Mouse (Mus musculus) lung, postnatal 0 days (tissue): ENCODE results near the gene Cdc6. TPM values are rescaled to one million over a fixed set of nuclear protein-coding genes. Genes with fewer than 3 reads are reported as not detected.
A peak's percentile ranks its signal among the peaks of the same experiment; 100 is the strongest.

ENCODE experiments used
- ATAC-seq: fragments of 200-750 bp; cut with Nextera tagmentation; 2 replicates; pipeline ENCODE4 v1.8.0; 2017; ENCODE audit warnings: moderate library complexity
- DNase-seq: peaks from one replicate; pipeline ENCODE4 v3.0.0-alpha.2; 2016; ENCODE audit warnings: low spot score
- H3K27ac ChIP-seq: fragments of 300-500 bp; sonication (generic); 2 replicates; pipeline ENCODE4 v1.5.1; 2014; ENCODE audit warnings: antibody characterized with exemption, mild to moderate bottlenecking, low read length, mixed read lengths
- H3K27me3 ChIP-seq: fragments of 300-500 bp; sonication (generic); replicated peaks from 2 replicates; pipeline ENCODE4 v1.6.1; 2014; ENCODE audit warnings: low read length, mixed read lengths; ENCODE audit not compliant: insufficient read depth
- H3K36me3 ChIP-seq: fragments of 300-500 bp; sonication (generic); 2 replicates; pipeline ENCODE4 v1.6.1; 2014; ENCODE audit warnings: low read length, mixed read lengths; ENCODE audit not compliant: insufficient read depth
- H3K4me1 ChIP-seq: fragments of 300-500 bp; sonication (generic); 2 replicates; pipeline ENCODE4 v1.6.1; 2014; ENCODE audit warnings: antibody characterized with exemption, low read depth, low read length, mixed read lengths; ENCODE audit not compliant: insufficient read depth
- H3K4me2 ChIP-seq: fragments of 300-500 bp; sonication (generic); replicated peaks from 2 replicates; pipeline ENCODE4 v1.6.1; 2014; ENCODE audit warnings: low read depth, mild to moderate bottlenecking, low read length, moderate library complexity, mixed read lengths
- H3K4me3 ChIP-seq: fragments of 300-500 bp; sonication (generic); 2 replicates; pipeline ENCODE4 v1.5.1; 2014; ENCODE audit warnings: low read depth, low read length
- H3K9ac ChIP-seq: fragments of 300-500 bp; sonication (generic); replicated peaks from 2 replicates; pipeline ENCODE4 v1.6.1; 2014; ENCODE audit warnings: low read depth, mild to moderate bottlenecking
- H3K9me3 ChIP-seq: fragments of 300-500 bp; sonication (generic); 2 replicates; pipeline ENCODE4 v1.6.1; 2016; ENCODE audit warnings: low read length, mixed read lengths
- CTCF ChIP-seq: IDR thresholded peaks from 2 replicates; pipeline ENCODE4 v1.5.1; 2016; ENCODE audit warnings: antibody characterized with exemption, mild to moderate bottlenecking
- EP300 ChIP-seq: IDR thresholded peaks from 2 replicates; pipeline ENCODE4 v1.6.1; 2016; ENCODE audit warnings: antibody characterized with exemption, mild to moderate bottlenecking, control low read depth
- WGBS: fragments of 180-500 bp; shearing (Covaris S2); extraction: QIAGEN DNeasy Blood & Tissue Kit; methylation state at CpG from one replicate; pipeline ENCODE4 v1.1.7; 2014; 5-methylcytosine and 5-hydroxymethylcytosine counted together
- polyA plus RNA-seq: library from polyadenylated mRNA; unstranded; fragments of >200 nt; fragmentation: Nextera tagmentation; extraction: Ambion mirVana; gene quantifications from 2 replicates; pipeline ENCODE4 v1.2.1, GENCODE M21; 2015

The Cdc6 gene
- polyA plus RNA-seq, 1 experiment from 2014 or later = 2.6 TPM

GRCm38 (mm10) chr11:98949242-98949957 is 41.8 kb downstream of the Cdc6 start:
- H3K27me3 ChIP-seq = no peaks in the 10 kb centered on the region
- H3K27ac ChIP-seq = 0 out of 2 replicates have a peak overlapping the region, but pooled peaks have one; percentile 88
- H3K4me1 ChIP-seq = peaks cover 46% of the 10 kb centered on the region
- H3K9me3 ChIP-seq = no peaks in the 10 kb centered on the region
- H3K4me3 ChIP-seq = no peak overlapping the region
- DNase-seq (peak; percentile 59), ATAC-seq (no peak)
- WGBS = 64% methylated on average over 11 of the region's 12 CpGs
- no peak for TF ChIP-seq CTCF
- no peak overlapping the region for H3K9ac ChIP-seq
- H3K36me3 ChIP-seq = 0 out of 2 replicates have a peak, but pooled peaks cover 5% of the 10 kb centered on the region
- H3K4me2 ChIP-seq = no peak overlapping the region

- TF ChIP-seq CTCF = no peak
- Histone ChIP-seq H3K36me3 (0 out of 2 replicates have a peak, but pooled peaks cover 5% of the 10 kb centered on the region), H3K4me2 (no peak overlapping the region), H3K4me1 (peaks cover 46% of the 10 kb centered on the region), H3K9ac (no peak overlapping the region), H3K4me3 (no peak overlapping the region), H3K27me3 (no peaks in the 10 kb centered on the region), H3K27ac (peak overlapping the region; percentile 88; the same call in 1 of the 2 replicates), H3K9me3 (no peaks in the 10 kb centered on the region)
- 62% methylated on average over 6 of the region's 7 CpGs for WGBS
- ATAC-seq (no peak), DNase-seq (no peak)
These were observed 42.4 kb downstream of the Cdc6 start for GRCm38 (mm10) chr11:98949958-98950460.

GRCm38 (mm10) chr11:98950484-98950883 is 42.9 kb downstream of the Cdc6 start:
- Histone ChIP-seq H3K36me3 (0 out of 2 replicates have a peak, but pooled peaks cover 5% of the 10 kb centered on the region), H3K4me1 (peaks cover 49% of the 10 kb centered on the region), H3K9ac (no peak overlapping the region), H3K9me3 (no peaks in the 10 kb centered on the region), H3K4me3 (no peak overlapping the region), H3K27ac (peak overlapping the region; percentile 88), H3K4me2 (no peak overlapping the region), H3K27me3 (no peaks in the 10 kb centered on the region)
- 78% methylated on average over 6 of the region's 9 CpGs for WGBS
- DNase-seq (no peak), ATAC-seq (no peak)
- TF ChIP-seq CTCF (no peak), EP300 (no peak)

GRCm38 (mm10) chr11:98951026-98951906 is 43.7 kb downstream of the Cdc6 start:
- WGBS = 37% methylated on average over 16 of the region's 16 CpGs
- no peaks in the 10 kb centered on the region for H3K27me3 ChIP-seq
- no peak overlapping the region for H3K4me3 ChIP-seq
- ATAC-seq = peak; percentile 49
- H3K4me2 ChIP-seq = peak overlapping the region; percentile 34
- no peaks in the 10 kb centered on the region for H3K9me3 ChIP-seq
- 0 out of 2 replicates have a peak, but pooled peaks cover 5% of the 10 kb centered on the region for H3K36me3 ChIP-seq
- H3K27ac ChIP-seq = peak overlapping the region; percentile 88
- peak; percentile 78 for DNase-seq
- no peak overlapping the region for H3K9ac ChIP-seq
- H3K4me1 ChIP-seq = peaks cover 44% of the 10 kb centered on the region
- TF ChIP-seq CTCF = no peak
- 0 out of 2 replicates have a peak, but pooled peaks have one; percentile 43 for TF ChIP-seq EP300

- 0 out of 2 replicates have a peak, but pooled peaks cover 5% of the 10 kb centered on the region for H3K36me3 ChIP-seq
- TF ChIP-seq EP300 (no peak), CTCF (no peak)
- H3K27ac ChIP-seq = no peak overlapping the region
- 77% methylated on average over 1 of the region's 1 CpGs for WGBS
- no peak overlapping the region for H3K4me3 ChIP-seq
- no peaks in the 10 kb centered on the region for H3K27me3 ChIP-seq
- H3K9me3 ChIP-seq = no peaks in the 10 kb centered on the region
- H3K4me1 ChIP-seq = peaks cover 44% of the 10 kb centered on the region
- ATAC-seq (no peak), DNase-seq (no peak)
- H3K4me2 ChIP-seq = no peak overlapping the region
- H3K9ac ChIP-seq = no peak overlapping the region
These were observed 44.5 kb downstream of the Cdc6 start for GRCm38 (mm10) chr11:98952111-98952510.

- H3K9ac ChIP-seq = no peak overlapping the region
- H3K36me3 ChIP-seq = 0 out of 2 replicates have a peak, but pooled peaks cover 5% of the 10 kb centered on the region
- DNase-seq = peak; percentile 33
- ATAC-seq = no peak
- no peaks in the 10 kb centered on the region for H3K9me3 ChIP-seq
- WGBS = 52% methylated on average over 2 of the region's 2 CpGs
- H3K4me2 ChIP-seq = no peak overlapping the region
- H3K27ac ChIP-seq = no peak overlapping the region
- no peak overlapping the region for H3K4me3 ChIP-seq
- H3K4me1 ChIP-seq = peaks cover 44% of the 10 kb centered on the region
- no peaks in the 10 kb centered on the region for H3K27me3 ChIP-seq
- TF ChIP-seq EP300 = no peak
These were observed 45.1 kb downstream of the Cdc6 start for GRCm38 (mm10) chr11:98952736-98953135.
